Mouse (Mus musculus) B cell, adult (primary cell): ENCODE measurements around the gene Zfp553. TPM values are rescaled to one million over a fixed set of nuclear protein-coding genes. Genes with fewer than 3 reads are reported as not detected.

Experiments
- total RNA-seq: library from RNA; stranded (reverse); gene quantifications from 4 replicates; pipeline ENCODE4 v1.2.4, GENCODE M21; 2023; ENCODE audit not compliant: inconsistent age

The Zfp553 gene
- total RNA-seq: 9.1 to 13.5 TPM (median 10.3 TPM) in 4 replicates

GRCm38 (mm10) chr7:127232622-127233367, at the start of gene Zfp553, which contains the start of gene Sept1:
Gene Zfp553 (plus strand): TSS chr7:127233061.
Gene Sept1 (minus strand): TSS chr7:127233130.

GRCm38 (mm10) chr7:127195544-127196295, 37.1 kb upstream of the Zfp553 start, which contains the start of gene Cd2bp2:
Gene Cd2bp2 (minus strand): TSS chr7:127196050.

GRCm38 (mm10) chr7:127208295-127208552, 24.6 kb upstream of the Zfp553 start, which contains the start of gene Tbc1d10b:
Gene Tbc1d10b (minus strand): TSS chr7:127208468.

GRCm38 (mm10) chr7:127208553-127209438, 24.1 kb upstream of the Zfp553 start, which contains the start of gene Mylpf:
Gene Mylpf (plus strand): TSS chr7:127208890.

GRCm38 (mm10) chr7:127243870-127244657, 11.2 kb downstream of the Zfp553 start, which contains the start of gene Zfp771:
Gene Zfp771 (plus strand): TSS chr7:127244274.

GRCm38 (mm10) chr7:127260309-127261111, 27.6 kb downstream of the Zfp553 start, which contains the start of gene Dctpp1:
Gene Dctpp1 (minus strand): TSS chr7:127260709.

GRCm38 (mm10) chr7:127273925-127274789, 41.3 kb downstream of the Zfp553 start, which contains the start of gene Sephs2:
Gene Sephs2 (minus strand): TSS chr7:127274055.

Other genes starting within 250 kb of the Zfp553 start
- gene Mvp, start 218.4 kb upstream of the Zfp553 start, total RNA-seq: 41.1 to 44.2 TPM (median 42.9 TPM) in 4 replicates
- 6.5 to 7.8 TPM (median 6.7 TPM) in 3 of 4 replicates, not detected in the other for gene Pagr1b, start 216.6 kb upstream of the Zfp553 start, total RNA-seq
- 3.8 to 30.1 TPM (median 20.5 TPM) in 3 of 4 replicates, not detected in the other for gene Pagr1a, start 215.7 kb upstream of the Zfp553 start, total RNA-seq
- 26.9 to 42.2 TPM (median 37.4 TPM) in 4 replicates for gene Gm42742, start 212.0 kb upstream of the Zfp553 start, total RNA-seq
- gene Prrt2, start 211.8 kb upstream of the Zfp553 start, total RNA-seq: 1.2 to 1.6 TPM (median 1.4 TPM) in 4 replicates
- gene Maz, start 206.0 kb upstream of the Zfp553 start, total RNA-seq: 211 to 222 TPM (median 215 TPM) in 4 replicates
- gene Kif22, start 190.6 kb upstream of the Zfp553 start, total RNA-seq: 2.8 to 4.5 TPM (median 3.0 TPM) in 4 replicates
- gene Zg16, start 145.7 kb upstream of the Zfp553 start, total RNA-seq: 2.3 to 4.0 TPM (median 2.6 TPM) in 3 of 4 replicates, not detected in the other
- gene AI467606, start 141.7 kb upstream of the Zfp553 start, total RNA-seq: 46.0 to 63.9 TPM (median 57.5 TPM) in 4 replicates
- gene Qprt, start 110.8 kb upstream of the Zfp553 start, total RNA-seq: 0.42 to 1.1 TPM (median 0.59 TPM) in 4 replicates
- gene Spn, start 95.2 kb upstream of the Zfp553 start, total RNA-seq: 6.5 to 8.8 TPM (median 7.3 TPM) in 4 replicates
- 76.0 to 79.5 TPM (median 77.9 TPM) in 4 replicates for gene Cd2bp2, start 37.0 kb upstream of the Zfp553 start, total RNA-seq
- 54.5 to 63.3 TPM (median 58.6 TPM) in 4 replicates for gene Tbc1d10b, start 24.6 kb upstream of the Zfp553 start, total RNA-seq
- gene Mylpf, start 24.2 kb upstream of the Zfp553 start, total RNA-seq: 5.3 to 13.4 TPM (median 8.4 TPM) in 4 replicates
- 393 to 439 TPM (median 415 TPM) in 4 replicates for gene Sept1, start 69 bp downstream of the Zfp553 start, total RNA-seq
- gene Zfp771, start 11.2 kb downstream of the Zfp553 start, total RNA-seq: 14.8 to 24.2 TPM (median 17.5 TPM) in 4 replicates
- gene Dctpp1, start 27.6 kb downstream of the Zfp553 start, total RNA-seq: 13.9 to 18.3 TPM (median 14.3 TPM) in 4 replicates
- gene Sephs2, start 41.0 kb downstream of the Zfp553 start, total RNA-seq: 28.1 to 30.4 TPM (median 28.4 TPM) in 4 replicates
- gene Itgal, start 63.2 kb downstream of the Zfp553 start, total RNA-seq: 116 to 127 TPM (median 121 TPM) in 4 replicates
- gene Zfp768, start 112.5 kb downstream of the Zfp553 start, total RNA-seq: 1.7 to 3.4 TPM (median 2.6 TPM) in 4 replicates
- gene Zfp747, start 143.0 kb downstream of the Zfp553 start, total RNA-seq: 11.0 to 14.9 TPM (median 12.9 TPM) in 4 replicates
- gene 9130019O22Rik, start 154.1 kb downstream of the Zfp553 start, total RNA-seq: 3.5 to 3.9 TPM (median 3.6 TPM) in 4 replicates
- gene E430018J23Rik, start 160.6 kb downstream of the Zfp553 start, total RNA-seq: 5.4 to 8.1 TPM (median 6.8 TPM) in 4 replicates
- 8.6 to 9.8 TPM (median 9.1 TPM) in 4 replicates for gene Zfp764, start 173.8 kb downstream of the Zfp553 start, total RNA-seq
- gene Zfp688, start 189.0 kb downstream of the Zfp553 start, total RNA-seq: 12.1 to 16.3 TPM (median 13.2 TPM) in 4 replicates
- gene Zfp689, start 216.1 kb downstream of the Zfp553 start, total RNA-seq: 5.1 to 6.1 TPM (median 5.8 TPM) in 4 replicates
- 134 to 156 TPM (median 146 TPM) in 4 replicates for gene Prr14, start 226.6 kb downstream of the Zfp553 start, total RNA-seq
- gene Fbrs, start 246.1 kb downstream of the Zfp553 start, total RNA-seq: 285 to 303 TPM (median 297 TPM) in 4 replicates